Mouse (Mus musculus) adrenal gland, postnatal 36 days (tissue): ENCODE data around the gene Ypel2. TPM values are rescaled to one million over a fixed set of nuclear protein-coding genes. Genes with fewer than 3 reads are reported as not detected.
"Not testable (repeated sequence)": the region's sequence is repeated elsewhere in the genome, so short reads cannot be mapped to it uniquely, and the experiment has no call there.

Experiments used
- DNase-seq, 2 experiments: peaks; one replicate each; pipeline ENCODE4 v3.0.0; 2021; ENCODE audit warnings: mixed read lengths in 1 of 2
- long read RNA-seq, 2 experiments: library from polyadenylated mRNA; stranded (forward); transcript quantifications; one replicate each; pipeline ENCODE4 v2.0.0; 2021; ENCODE audit warnings: borderline sequencing depth in 2 of 2
- total RNA-seq, 2 experiments: library from RNA; stranded (reverse); gene quantifications; 2 replicates each; pipeline ENCODE4 v1.2.3; 2021

The Ypel2 gene
- 10 to 100 TPM; 12.2 to 39.6 TPM for total RNA-seq
- long read RNA-seq, experiment 1, full-length matches to known transcripts = 9 of 15 reads
- long read RNA-seq, experiment 1, partial matches to known transcripts = 0 of 15 reads
- long read RNA-seq, experiment 1, other reads (novel, unspliced or antisense) = 6 of 15 reads
- long read RNA-seq, experiment 2, full-length matches to known transcripts = 2 of 3 reads
- long read RNA-seq, experiment 2, partial matches to known transcripts = 0 of 3 reads
- long read RNA-seq, experiment 2, other reads (novel, unspliced or antisense) = 1 of 3 reads

DNA sequence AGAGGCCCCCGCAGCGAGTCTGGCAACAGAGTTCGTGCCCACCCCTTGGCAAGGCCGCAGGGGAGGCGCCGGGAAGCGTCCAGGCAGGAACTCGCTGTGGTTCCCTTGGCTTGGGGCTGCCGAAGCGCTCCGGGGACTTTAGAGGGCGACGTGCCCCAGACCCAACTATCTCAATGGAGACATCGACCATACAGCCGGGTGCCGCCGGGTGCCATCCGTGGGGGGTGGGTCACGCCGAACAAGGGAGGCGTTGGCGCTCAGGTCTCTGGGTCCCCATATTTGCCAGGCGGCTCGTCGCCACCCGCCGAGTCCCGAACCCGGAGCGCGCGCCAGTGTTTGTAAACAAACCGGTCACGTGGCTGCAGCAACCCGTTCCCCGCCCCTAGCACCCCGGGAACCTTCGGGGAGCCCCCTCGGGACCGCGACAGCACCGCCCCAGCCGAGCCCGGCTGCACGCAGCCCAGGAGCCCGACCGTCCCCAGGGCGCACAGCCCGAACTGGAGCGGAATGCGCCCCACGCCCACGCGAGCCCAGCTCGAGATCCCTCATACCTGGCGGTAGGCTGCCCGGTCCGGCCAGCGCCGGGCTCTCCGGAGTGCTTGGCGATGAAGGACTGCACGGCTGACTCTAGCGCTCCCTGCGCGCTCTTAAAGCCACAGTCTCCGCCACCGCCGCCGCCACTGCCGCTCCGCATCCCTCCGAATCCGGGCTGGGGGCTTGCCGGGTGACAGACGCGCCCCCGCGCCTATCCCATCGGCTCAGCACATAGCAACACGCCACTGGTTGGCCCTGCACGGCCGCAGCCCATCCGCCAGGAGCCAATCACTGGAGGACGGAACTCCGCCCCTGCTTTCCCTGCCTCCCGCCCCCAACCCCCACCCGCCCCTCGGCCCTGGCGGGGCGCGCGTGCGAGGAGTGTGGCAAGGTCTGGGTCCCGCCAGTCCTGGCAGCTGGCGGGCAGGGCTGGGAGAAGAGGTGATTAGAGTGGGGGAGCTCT, at the start of gene Ypel2:
Gene Ypel2 (minus strand): TSS at position 667 of the 997 bp plus-strand sequence.
- DNase-seq = peak; percentile 98

DNA sequence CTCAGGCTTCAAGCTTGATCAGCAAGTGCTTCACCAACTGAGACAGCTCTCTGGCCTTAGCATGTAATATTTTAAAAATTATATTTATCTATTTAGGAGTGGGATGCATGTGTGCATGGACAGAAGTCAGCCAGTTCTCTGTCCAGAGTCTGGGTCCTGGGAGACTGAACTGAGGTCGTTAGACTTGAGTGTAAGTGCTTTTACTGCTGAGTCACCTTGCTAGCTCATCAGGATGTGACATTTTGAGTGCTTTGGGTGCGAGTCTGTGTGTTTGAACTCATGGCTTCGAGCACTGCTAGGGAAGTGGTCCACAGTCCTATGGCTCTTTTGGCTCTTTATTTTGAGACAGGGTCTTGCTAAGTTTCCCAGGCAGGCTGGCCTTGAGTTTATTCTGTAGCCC, 49.5 kb upstream of the Ypel2 start:
- no peak for DNase-seq

- DNase-seq = peak; percentile 62 to 75
These were observed 45.9 kb upstream of the Ypel2 start for GRCm38 (mm10) chr11:87039307-87039963.

DNA sequence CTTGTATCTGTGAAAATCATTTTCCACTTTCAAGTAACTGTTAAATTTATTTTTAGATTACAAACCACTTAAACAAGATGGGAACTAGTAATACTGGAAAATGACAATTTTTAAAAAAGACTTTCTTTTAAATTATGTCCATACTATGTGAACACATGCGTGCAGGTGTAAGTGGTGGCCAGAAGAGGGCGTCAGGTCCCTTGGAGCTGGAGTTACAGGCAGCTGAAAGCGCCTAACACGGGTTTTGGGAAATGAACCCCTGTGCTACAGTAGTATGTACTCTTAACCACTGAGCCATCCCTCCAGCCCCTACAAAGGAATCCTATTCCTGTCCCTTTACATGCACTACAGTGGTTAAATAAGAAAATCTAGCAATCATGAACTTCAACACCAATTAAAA, 42.7 kb upstream of the Ypel2 start:
- no peak for DNase-seq

- no peak for DNase-seq
These were observed 34.7 kb upstream of the Ypel2 start for GRCm38 (mm10) chr11:87028212-87028611.

DNA sequence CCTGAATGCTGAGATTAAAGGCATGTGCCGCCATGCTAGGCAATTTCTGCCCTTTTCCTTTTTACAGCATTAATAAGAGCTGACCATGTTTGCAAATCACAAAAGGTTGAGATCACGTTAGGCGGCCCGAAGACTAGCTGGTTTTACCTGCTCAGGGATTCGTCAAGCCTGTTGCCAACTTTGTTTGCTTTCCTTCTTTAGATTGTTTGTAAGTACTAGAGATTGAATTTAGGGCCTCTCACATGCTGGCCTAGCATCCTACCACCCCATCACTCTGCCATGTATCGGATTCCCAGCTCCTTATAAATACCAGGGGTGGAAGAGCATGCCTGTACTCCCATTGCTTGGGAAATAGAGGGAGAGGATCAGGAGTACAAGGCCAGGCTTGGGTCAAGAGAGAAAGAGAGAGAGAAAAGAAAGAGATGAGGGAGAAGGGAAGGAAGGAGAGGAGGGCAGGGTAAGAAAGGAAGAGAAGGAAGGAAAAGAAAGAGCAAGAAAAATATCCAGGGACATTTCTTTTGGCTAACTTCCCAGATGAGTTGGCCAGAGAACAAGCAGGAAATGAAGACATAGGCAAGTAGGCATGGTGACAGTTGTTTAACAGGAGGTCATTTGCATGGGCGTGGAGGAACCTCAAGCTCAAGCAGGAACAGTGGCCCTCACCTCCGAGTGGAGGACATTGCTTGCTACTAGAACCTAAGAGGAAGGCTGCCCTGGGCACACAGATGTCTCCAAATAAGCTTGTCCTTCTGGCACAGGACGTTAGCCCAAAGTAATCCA, 32.8 kb upstream of the Ypel2 start:
- DNase-seq = peak; percentile 19 to 31

DNA sequence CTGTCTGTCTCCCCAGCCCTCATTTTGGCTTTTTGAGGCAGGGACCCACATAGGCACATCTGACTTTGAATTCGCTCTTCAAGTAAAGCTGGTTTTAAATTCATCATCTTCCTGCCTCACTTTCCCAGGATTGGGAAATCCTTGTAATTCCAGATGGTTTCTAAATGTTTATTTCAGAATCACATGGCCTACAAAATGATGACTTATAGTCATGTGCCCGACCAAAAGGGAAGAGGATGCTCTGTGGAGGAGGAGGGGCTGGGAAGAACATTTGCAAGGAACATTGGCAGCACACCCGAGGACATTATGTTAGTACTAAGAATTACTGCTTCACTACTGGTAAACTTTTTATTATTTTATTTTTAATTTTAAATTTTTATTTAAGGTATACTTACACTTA, 31.8 kb upstream of the Ypel2 start:
- no peak for DNase-seq

DNA sequence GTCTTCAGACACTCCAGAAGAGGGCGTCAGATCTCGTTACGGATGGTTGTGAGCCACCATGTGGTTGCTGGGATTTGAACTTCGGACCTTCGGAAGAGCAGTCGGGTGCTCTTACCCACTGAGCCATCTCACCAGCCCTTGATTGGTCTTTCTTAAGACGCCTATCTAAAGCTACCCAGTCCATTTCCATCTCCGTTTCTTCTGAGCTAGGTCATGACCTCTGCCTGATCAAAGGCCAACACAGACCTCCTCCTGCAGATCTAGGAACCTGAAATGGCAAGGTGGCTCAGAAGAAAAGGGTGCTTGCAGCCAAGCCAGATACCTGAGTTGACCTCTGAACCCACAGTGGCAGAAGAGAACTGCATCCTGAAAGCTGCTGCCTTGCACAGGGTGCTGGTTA, 29.7 kb upstream of the Ypel2 start:
- not testable (repeated sequence) for DNase-seq

GRCm38 (mm10) chr11:87022765-87023164, 29.3 kb upstream of the Ypel2 start:
- no peak for DNase-seq

DNA sequence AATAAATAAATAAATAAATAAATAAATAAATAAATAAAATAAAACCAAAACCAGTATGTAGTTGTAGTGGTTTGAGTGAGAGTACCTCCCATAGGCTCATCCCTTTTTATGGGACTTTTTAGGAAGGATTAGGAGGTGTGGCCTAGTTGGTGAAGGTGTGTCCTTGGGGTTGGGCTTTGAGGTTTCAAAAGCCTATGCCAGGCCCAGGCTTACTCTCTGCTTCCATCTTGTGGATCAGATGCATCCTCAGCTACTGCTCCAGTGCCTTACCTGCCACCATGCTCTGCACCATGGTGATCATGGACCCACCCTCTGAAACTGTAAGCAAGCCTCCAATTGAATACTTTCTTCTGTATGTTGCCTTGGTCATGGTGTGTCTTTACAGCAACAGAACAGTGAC, 28.0 kb upstream of the Ypel2 start:
- no peak for DNase-seq

- DNase-seq = no peak
These were observed 26.9 kb upstream of the Ypel2 start for GRCm38 (mm10) chr11:87020449-87020848.

- DNase-seq = no peak
These were observed 25.9 kb upstream of the Ypel2 start for GRCm38 (mm10) chr11:87019431-87019830.

GRCm38 (mm10) chr11:87018081-87018480, 24.6 kb upstream of the Ypel2 start:
- DNase-seq = no peak

DNA sequence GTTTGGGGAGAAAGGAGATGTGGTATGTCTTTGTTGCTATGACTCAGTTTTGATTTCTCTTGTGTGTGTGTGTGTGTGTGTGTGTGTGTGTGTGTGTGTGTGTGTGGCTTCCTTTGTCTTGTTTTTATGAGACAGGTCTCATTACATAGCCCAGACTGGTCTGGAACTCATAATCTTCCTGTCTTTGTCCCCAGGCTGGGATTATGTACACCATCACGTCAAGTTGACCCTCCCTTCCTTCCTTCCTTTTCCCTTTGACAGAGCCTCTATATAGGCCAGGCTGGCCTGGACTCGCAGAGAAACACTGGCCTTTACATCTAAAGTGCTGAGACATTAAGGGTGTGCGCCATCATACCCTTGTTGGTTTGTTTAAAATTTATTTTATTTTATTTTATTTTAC, 22.2 kb upstream of the Ypel2 start:
- DNase-seq = no peak

GRCm38 (mm10) chr11:87010476-87010875, 17.0 kb upstream of the Ypel2 start:
- peak in 1 of 2 experiments; percentile 63 for DNase-seq

DNA sequence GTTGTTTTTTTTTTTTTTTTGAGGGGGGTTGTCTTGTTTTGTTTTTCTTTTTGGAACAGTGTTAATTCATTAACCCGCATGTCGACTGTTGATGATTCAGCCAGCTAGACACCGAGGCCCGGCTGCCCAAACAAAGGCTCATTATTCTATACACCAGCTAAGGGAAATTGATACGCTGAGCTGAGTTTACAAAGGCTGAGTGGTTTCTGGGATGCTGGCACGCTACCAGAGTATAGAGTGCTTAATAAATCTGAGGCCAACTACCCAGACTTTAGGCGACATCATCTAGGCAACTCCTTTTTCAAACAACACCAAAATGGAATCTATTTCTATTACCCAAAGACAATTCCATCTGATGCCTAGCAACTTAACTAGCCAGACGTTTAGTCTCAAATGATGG, 13.9 kb upstream of the Ypel2 start:
- no peak for DNase-seq

DNA sequence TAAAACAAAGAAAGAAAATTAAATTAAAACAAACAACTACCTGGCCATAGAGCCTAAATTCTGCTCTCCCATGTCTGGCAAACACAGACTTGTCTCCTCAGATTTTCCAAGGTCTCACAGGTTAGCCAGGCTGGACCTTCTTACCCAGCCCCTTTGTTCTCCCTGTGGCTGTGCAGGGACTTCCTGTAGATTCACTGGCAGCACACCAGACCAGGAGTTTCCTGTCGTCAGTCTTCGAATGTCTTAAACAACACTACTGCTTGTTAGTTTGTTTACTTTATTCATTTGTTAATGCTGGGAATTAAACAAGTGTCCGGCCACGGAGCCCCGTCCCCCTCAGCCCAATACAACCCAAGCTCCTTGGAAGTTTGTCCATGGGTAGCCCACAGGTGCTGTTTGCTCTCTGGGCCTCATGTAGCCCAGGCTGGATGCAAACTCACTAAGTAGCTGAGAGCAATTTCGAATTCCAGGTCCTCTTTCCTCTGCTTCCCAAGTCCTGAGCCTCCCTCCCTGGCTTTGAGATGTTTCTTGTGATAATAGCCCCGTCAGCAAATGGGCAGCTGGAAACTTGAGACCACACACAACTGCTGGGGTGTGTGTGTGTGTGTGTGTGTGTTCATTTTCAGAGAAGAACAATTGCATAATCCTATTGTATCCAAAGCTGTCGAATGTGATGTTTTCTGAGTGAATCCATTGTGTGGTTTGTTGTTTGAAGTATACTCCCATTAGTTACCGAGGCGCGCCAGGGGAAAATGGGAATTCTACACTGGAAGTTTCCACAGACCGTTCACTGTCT, 11.7 kb upstream of the Ypel2 start:
- DNase-seq = no peak

GRCm38 (mm10) chr11:87002078-87002829, 8.7 kb upstream of the Ypel2 start:
- no peak for DNase-seq

GRCm38 (mm10) chr11:87001217-87001616, 7.7 kb upstream of the Ypel2 start:
- DNase-seq = no peak

DNA sequence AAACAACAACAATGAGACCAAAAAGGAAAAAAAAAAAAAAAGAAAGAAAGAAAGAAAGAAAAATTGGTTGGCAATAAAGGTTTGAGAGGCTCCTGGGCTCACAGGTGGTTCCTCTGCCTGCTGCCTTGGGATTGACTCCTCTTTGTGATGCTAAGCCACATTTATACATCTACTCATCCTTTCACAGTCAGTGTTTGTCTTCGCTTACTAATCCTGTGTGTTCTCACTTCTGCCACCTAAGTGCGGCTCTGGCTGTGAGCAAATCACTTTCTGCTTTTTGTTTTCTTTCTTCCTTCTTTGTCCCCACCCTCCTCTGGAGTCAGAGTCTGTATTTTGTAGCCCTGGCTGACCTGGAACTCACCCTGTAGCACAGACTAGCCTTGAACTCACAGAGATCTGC, 2.8 kb upstream of the Ypel2 start:
- DNase-seq = no peak
